Mouse (Mus musculus) olfactory bulb, adult 2 months (tissue): ENCODE results near the gene Mid1.

Experiments used
- CTCF ChIP-seq: fragments of 200-500 bp; IDR thresholded peaks from 2 replicates; pipeline ENCODE4 v1.5.1; 2012; ENCODE audit warnings: low read depth, mild to moderate bottlenecking, low read length, moderate library complexity; ENCODE audit not compliant: insufficient read depth
- POLR2A ChIP-seq: fragments of 200-500 bp; IDR thresholded peaks from 2 replicates; pipeline ENCODE4 v1.6.1; 2012; ENCODE audit warnings: mild to moderate bottlenecking, low read depth, low read length, moderate library complexity; ENCODE audit not compliant: insufficient read depth

- TF ChIP-seq CTCF, result no peak
- no peak for TF ChIP-seq POLR2A
Observed at GRCm38 (mm10) chrX:169862440-169862839, 177.4 kb downstream of the Mid1 start.
